Mouse (Mus musculus): ENCODE data around the gene Vmn2r8.

DNA sequence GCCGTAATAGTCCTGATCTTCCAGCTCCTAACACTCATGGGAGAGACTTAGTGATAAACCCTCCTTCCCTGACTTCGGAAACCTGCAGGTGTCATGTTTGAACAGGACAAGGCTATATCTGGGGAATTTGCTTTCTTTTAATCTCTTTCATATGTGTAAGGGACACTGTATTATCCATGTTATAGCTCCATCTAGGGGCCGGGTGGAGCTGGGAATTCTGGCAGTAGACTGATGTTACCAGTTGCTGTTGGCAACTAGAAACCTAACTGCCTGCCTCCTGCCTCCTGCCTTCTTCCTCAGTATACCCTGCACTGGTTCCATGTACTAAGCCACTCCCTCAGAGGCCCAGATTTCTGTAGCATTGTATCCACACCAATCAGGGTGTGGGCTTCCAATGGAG is 50.3 kb downstream of the Vmn2r8 start:
- TF ChIP-seq CTCF (IDR thresholded peaks at IDR 0.05; ENCODE audit: control insufficient read depth, insufficient read depth, insufficient replicate concordance, low read depth, low read length) (no peak), POLR2A (IDR thresholded peaks at IDR 0.05; ENCODE audit: control insufficient read depth, low read depth, low read length) (no peak)
